Mouse (Mus musculus) megakaryocyte, embryonic 14.5 days (primary cell): ENCODE data around the gene Faap24.

Source experiments
- FLI1 ChIP-seq: IDR thresholded peaks from 2 replicates; pipeline ENCODE4 v1.6.1; 2012; ENCODE audit warnings: low read length, inconsistent platforms, mixed read lengths
- GATA1 ChIP-seq: IDR thresholded peaks from 3 replicates; pipeline ENCODE4 v1.6.1; 2012; ENCODE audit warnings: mixed read lengths, low read length, inconsistent platforms, borderline replicate concordance

- TF ChIP-seq GATA1 = no peak
- no peak for TF ChIP-seq FLI1
Observed at GRCm38 (mm10) chr7:35344785-35345330, 51.8 kb downstream of the Faap24 start.
